Mouse (Mus musculus) erythroblast, adult 5-6 weeks (primary cell): ENCODE measurements around the gene Myb. TPM values are rescaled to one million over a fixed set of nuclear protein-coding genes. Genes with fewer than 3 reads are reported as not detected.

Experiments used
- ATAC-seq: replicated peaks from 2 replicates; pipeline ENCODE4 v1.8.0; 2016; ENCODE audit warnings: moderate number of reproducible peaks, mild to moderate bottlenecking, moderate TSS enrichment, inconsistent platforms; ENCODE audit not compliant: poor library complexity, low FRiP score, severe bottlenecking
- total RNA-seq, 2 experiments: library from RNA; stranded (forward) in 1 of 2; stranded (reverse) in 1 of 2; fragments of 150-400 nt in 1 of 2; fragments of 200-764, 138-1000 nt in 1 of 2; gene quantifications; 2 replicates each; pipeline versions ENCODE4 v1.2.3 to v1.2.4; 2015 to 2017; ENCODE audit warnings: low replicate concordance in 2 of 2

Gene Myb
- total RNA-seq, 2 experiments from 2014 or later: 65.7 to 109 TPM

GRCm38 (mm10) chr10:21090922-21091700 lies 69.7 kb downstream of the Myb start:
- no peak for ATAC-seq

- no peak for ATAC-seq
These were observed 71.2 kb downstream of the Myb start for GRCm38 (mm10) chr10:21089541-21089940.

- ATAC-seq: no peak
These were observed 73.1 kb downstream of the Myb start for GRCm38 (mm10) chr10:21087614-21088232.

GRCm38 (mm10) chr10:21085044-21085443 lies 75.7 kb downstream of the Myb start:
- no peak for ATAC-seq

GRCm38 (mm10) chr10:21083391-21083918 lies 77.3 kb downstream of the Myb start:
- no peak for ATAC-seq

GRCm38 (mm10) chr10:21082447-21082846 lies 78.3 kb downstream of the Myb start:
- ATAC-seq: no peak

- ATAC-seq: no peak; the same call in 1 of the 2 replicates
These were observed 83.5 kb downstream of the Myb start for GRCm38 (mm10) chr10:21077151-21077719.

GRCm38 (mm10) chr10:21076731-21077130 lies 84.1 kb downstream of the Myb start:
- no peak for ATAC-seq

GRCm38 (mm10) chr10:21076137-21076536 lies 84.6 kb downstream of the Myb start:
- ATAC-seq: no peak

Other genes starting within 250 kb of the Myb start
- 5.2 and 9.4 TPM in 2 replicates for gene Ahi1, start 208.4 kb downstream of the Myb start, total RNA-seq (2015; ENCODE audit: low replicate concordance)
- gene Ahi1, start 208.4 kb downstream of the Myb start, total RNA-seq (2017; ENCODE audit: low replicate concordance): 5.7 and 9.1 TPM in 2 replicates
- gene Hbs1l, start 135.0 kb upstream of the Myb start, total RNA-seq (2015; ENCODE audit: low replicate concordance): 42.3 and 66.0 TPM in 2 replicates
- gene Hbs1l, start 135.0 kb upstream of the Myb start, total RNA-seq (2017; ENCODE audit: low replicate concordance): 69.5 and 91.7 TPM in 2 replicates
- gene Aldh8a1, start 216.3 kb upstream of the Myb start, total RNA-seq (2015; ENCODE audit: low replicate concordance): not detected in 2 replicates
- not detected in 2 replicates for gene Aldh8a1, start 216.3 kb upstream of the Myb start, total RNA-seq (2017; ENCODE audit: low replicate concordance)